Mouse (Mus musculus): Measurements from ENCODE around the gene Gmeb1. TPM values are rescaled to one million over a fixed set of nuclear protein-coding genes. Genes with fewer than 3 reads are reported as not detected.
"Not testable (repeated sequence)": the region's sequence is repeated elsewhere in the genome, so short reads cannot be mapped to it uniquely, and the experiment has no call there.

The Gmeb1 gene
- polyA plus RNA-seq, 1 experiment from 2014 or later: 28.8 TPM

DNA sequence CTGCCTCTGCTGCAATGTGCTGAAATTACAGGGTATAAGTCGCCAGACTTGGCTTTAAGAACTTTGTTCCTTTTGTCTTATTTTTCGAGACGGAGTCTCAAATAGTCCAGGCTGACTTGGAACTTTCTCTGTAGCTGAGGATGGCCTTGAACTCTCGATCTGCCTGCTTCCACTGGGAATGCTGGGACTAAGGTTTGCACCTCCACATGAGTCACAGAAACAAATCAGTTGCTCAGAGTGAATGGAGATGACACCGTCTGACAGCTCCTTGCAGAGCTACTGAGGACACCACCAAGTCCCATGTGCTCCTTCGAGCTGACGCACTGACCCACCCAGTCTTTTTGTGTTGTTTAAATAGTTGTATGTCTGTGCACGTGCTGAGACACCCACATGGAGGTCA, 8.3 kb downstream of the Gmeb1 start:
- Histone ChIP-seq H3K36me3 (peaks cover 40% of the 10 kb centered on the region), H3K27ac (replicated peaks) (peak overlapping the region; percentile 59), H3K9me3 (no peaks in the 10 kb centered on the region), H3K27me3 (replicated peaks) (no peaks in the 10 kb centered on the region), H3K4me2 (no peak overlapping the region), H3K4me1 (peaks cover 24% of the 10 kb centered on the region), H3K4me3 (no peak overlapping the region), H3K9ac (no peak overlapping the region)
- no peak for ATAC-seq (ENCODE audit: extremely low read depth, insufficient number of reproducible peaks, low FRiP score, low TSS enrichment)
- WGBS: 81% methylated on average over 8 of the region's 8 CpGs

DNA sequence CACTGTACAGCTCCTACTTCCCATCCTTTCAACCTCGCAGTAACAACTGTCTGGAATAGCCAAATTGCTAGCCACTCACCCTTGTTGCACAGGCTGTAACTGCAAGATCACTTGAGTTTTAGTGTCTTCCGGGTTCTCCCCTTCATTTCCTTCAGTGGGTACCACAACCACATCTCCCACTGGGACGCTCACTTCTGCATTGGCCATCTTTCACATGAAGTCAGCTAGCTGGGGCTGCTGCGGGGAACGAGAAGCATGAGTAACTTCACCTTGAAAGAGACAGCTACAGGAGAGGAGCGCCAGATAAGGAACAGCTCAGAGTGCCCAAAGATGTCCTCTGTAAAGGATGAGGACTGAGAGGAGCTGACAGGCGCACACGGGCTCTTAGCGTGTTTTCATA, 9.8 kb downstream of the Gmeb1 start:
- Histone ChIP-seq H3K27ac (replicated peaks) (no peak overlapping the region), H3K4me1 (peaks cover 24% of the 10 kb centered on the region), H3K4me3 (no peak overlapping the region), H3K36me3 (peaks cover 53% of the 10 kb centered on the region), H3K4me2 (no peak overlapping the region), H3K9me3 (no peaks in the 10 kb centered on the region), H3K9ac (no peak overlapping the region), H3K27me3 (replicated peaks) (no peaks in the 10 kb centered on the region)
- WGBS: 83% methylated on average over 9 of the region's 9 CpGs
- no peak for ATAC-seq (ENCODE audit: extremely low read depth, insufficient number of reproducible peaks, low FRiP score, low TSS enrichment)

DNA sequence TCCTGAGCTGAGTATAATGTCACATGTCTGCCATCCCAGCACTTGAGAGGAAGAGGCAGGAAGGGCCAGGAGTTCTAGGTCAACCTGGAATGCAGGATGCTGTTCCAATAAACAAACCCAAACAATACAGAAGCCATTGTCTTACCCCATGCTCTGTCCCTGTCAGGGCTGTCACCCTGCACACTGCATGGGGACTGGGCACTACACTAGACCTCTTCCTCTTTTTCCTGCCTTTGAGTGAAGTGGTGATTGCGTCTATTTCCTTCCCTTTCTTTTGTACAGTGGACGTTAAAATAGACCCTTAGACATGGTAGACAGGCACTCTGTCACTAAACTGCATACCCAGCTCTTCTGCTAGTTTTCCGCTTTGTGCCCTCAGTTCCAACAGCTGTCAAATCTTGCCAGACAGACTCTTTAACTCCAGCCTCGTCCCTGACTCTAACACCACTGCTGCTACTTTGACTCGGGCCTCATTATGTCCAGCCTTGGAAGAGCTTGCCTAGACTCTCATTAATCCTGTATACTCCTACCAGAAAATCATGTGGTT, 13.9 kb downstream of the Gmeb1 start:
- Histone ChIP-seq H3K36me3 (peaks cover 92% of the 10 kb centered on the region), H3K4me3 (no peak overlapping the region), H3K4me2 (no peak overlapping the region), H3K9ac (peak overlapping the region; percentile 33; the same call in 1 of the 2 replicates), H3K9me3 (no peaks in the 10 kb centered on the region), H3K4me1 (peaks cover 5% of the 10 kb centered on the region; the same call in 1 of the 2 replicates), H3K27ac (replicated peaks) (peak overlapping the region; percentile 48), H3K27me3 (replicated peaks) (no peaks in the 10 kb centered on the region)
- no peak for ATAC-seq (ENCODE audit: extremely low read depth, insufficient number of reproducible peaks, low FRiP score, low TSS enrichment)
- WGBS: 67% methylated on average over 5 of the region's 5 CpGs

DNA sequence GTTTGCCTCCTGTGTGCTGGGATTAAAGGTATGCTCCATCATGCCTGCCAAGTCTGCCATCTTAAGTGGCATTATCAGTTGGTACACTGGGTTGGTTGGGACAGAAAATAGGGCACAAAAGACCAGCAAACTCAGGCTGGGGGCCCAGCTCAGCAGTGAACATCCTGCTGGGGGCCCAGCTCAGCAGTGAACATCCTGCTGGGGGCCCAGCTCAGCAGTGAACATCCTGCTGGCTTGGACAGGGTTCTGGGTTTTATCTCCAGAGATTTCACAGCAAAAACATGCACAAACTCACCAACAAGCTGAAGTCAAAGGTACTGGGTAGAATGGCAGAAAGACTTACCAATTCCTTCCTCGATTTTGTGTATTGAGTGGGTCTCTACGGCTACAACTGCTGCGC, 15.8 kb downstream of the Gmeb1 start:
- Histone ChIP-seq H3K9me3 (no peaks in the 10 kb centered on the region), H3K4me2 (no peak overlapping the region), H3K27ac (replicated peaks) (peak overlapping the region; percentile 46; the same call in 1 of the 2 replicates), H3K36me3 (peaks cover 94% of the 10 kb centered on the region), H3K9ac (no peak overlapping the region), H3K27me3 (replicated peaks) (no peaks in the 10 kb centered on the region), H3K4me1 (peaks cover 5% of the 10 kb centered on the region; the same call in 1 of the 2 replicates), H3K4me3 (no peak overlapping the region)
- WGBS: 87% methylated on average over 3 of the region's 3 CpGs
- no peak for ATAC-seq (ENCODE audit: extremely low read depth, insufficient number of reproducible peaks, low FRiP score, low TSS enrichment)

DNA sequence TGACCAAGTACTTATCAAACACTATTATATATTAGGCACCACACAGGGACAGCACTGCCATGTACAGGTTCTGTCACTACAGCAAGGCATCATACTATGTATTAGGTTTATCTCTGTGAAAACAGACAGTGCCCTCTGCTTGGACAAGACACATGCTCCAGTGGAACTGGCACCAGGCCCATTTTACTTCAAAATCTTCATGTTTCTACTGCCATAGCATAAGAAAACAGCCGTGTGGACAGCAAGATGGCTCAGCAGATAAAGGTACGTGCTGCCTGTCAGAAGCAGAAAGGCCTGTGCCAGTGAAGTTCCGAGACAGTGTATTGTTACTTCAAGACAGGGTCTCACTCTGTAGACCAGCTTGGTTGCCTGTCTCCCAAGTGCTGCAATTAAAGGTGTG, 20.2 kb downstream of the Gmeb1 start:
- no peak overlapping the region for H3K9ac ChIP-seq
- no peak overlapping the region for H3K4me2 ChIP-seq
- no peak overlapping the region for H3K4me3 ChIP-seq
- no peaks in the 10 kb centered on the region for H3K4me1 ChIP-seq
- H3K36me3 ChIP-seq: peaks cover 98% of the 10 kb centered on the region
- WGBS: 59% methylated on average over 3 of the region's 3 CpGs
- no peaks in the 10 kb centered on the region for H3K27me3 ChIP-seq (replicated peaks)
- H3K9me3 ChIP-seq: no peaks in the 10 kb centered on the region
- no peak for ATAC-seq (ENCODE audit: extremely low read depth, insufficient number of reproducible peaks, low FRiP score, low TSS enrichment)
- H3K27ac ChIP-seq (replicated peaks): no peak overlapping the region

DNA sequence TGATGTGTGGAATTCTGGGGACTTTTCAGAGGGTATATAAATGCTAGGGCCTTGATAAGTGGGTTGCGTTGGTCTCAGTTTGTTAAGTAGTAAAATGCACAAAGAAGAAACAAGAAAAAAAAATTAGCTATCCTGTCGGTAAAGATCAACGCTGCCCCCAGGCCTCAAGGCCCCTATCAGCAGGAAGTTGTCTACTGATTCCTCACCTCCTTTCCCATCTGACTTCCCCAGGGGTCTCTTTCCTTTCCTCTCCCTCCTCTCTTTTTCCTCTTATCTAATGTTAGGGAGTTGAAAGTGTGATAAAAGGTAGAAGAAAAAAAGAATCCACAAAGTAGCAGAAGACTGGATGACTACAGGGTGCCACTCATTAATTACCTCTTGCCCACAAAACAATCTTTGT, 21.0 kb downstream of the Gmeb1 start:
- Histone ChIP-seq H3K9ac (no peak overlapping the region), H3K4me2 (no peak overlapping the region), H3K9me3 (no peaks in the 10 kb centered on the region), H3K4me1 (no peaks in the 10 kb centered on the region), H3K27me3 (replicated peaks) (no peaks in the 10 kb centered on the region), H3K4me3 (no peak overlapping the region), H3K36me3 (peaks cover 99% of the 10 kb centered on the region), H3K27ac (replicated peaks) (0 out of 2 replicates have a peak overlapping the region, but pooled peaks have one; percentile 1)
- ATAC-seq (ENCODE audit: extremely low read depth, insufficient number of reproducible peaks, low FRiP score, low TSS enrichment): no peak
- 54% methylated on average over 3 of the region's 3 CpGs for WGBS

DNA sequence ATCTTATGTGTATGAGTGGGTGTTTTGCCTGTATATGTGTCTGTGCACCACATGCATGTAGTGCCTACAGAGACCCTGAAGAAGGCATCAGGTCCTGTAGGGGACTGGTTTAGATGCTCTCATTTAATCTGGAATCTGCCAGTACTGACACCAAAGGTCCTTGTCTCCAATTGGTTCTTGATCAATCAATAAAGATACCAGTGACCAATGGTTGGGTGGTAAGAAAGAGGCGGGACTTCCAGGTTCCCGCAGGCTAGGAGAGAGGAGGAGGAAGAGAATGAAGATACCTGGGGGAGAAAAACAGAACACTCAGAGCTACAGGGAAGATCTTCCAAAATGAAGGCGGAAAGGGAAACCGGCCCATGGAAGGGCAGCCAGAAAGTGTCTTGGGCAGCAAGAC, 23.0 kb downstream of the Gmeb1 start:
- peaks cover 100% of the 10 kb centered on the region for H3K36me3 ChIP-seq
- H3K4me2 ChIP-seq: no peak overlapping the region
- no peaks in the 10 kb centered on the region for H3K4me1 ChIP-seq
- ATAC-seq (ENCODE audit: extremely low read depth, insufficient number of reproducible peaks, low FRiP score, low TSS enrichment): no peak
- no peak overlapping the region for H3K9ac ChIP-seq
- no peaks in the 10 kb centered on the region for H3K27me3 ChIP-seq (replicated peaks)
- no peaks in the 10 kb centered on the region for H3K9me3 ChIP-seq
- WGBS: 81% methylated on average over 4 of the region's 4 CpGs
- no peak overlapping the region for H3K4me3 ChIP-seq
- H3K27ac ChIP-seq (replicated peaks): no peak overlapping the region

DNA sequence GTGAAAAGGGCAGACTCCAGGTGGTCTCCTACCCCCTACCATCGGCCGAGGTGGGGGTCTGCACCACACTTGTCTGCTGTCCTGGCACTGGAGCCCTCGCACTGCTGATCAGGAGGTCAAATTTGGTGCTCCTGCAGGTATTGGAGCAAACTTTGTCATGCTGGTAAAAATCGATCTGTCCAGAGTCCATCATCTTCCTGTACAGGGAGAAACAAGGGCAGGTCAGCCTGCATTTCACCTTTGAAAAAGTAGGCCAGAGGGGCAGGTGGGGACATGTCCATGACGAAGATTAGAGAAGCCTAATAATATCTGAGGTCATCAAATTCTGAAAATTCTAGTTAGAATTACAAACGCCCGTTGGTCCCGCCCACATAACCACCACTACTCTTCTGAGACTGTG, 26.7 kb downstream of the Gmeb1 start:
- Histone ChIP-seq H3K27ac (replicated peaks) (no peak overlapping the region), H3K27me3 (replicated peaks) (no peaks in the 10 kb centered on the region), H3K4me3 (no peak overlapping the region), H3K4me2 (no peak overlapping the region), H3K36me3 (peaks cover 100% of the 10 kb centered on the region), H3K9me3 (no peaks in the 10 kb centered on the region), H3K9ac (no peak overlapping the region), H3K4me1 (no peaks in the 10 kb centered on the region)
- no peak for ATAC-seq (ENCODE audit: extremely low read depth, insufficient number of reproducible peaks, low FRiP score, low TSS enrichment)
- WGBS: 89% methylated on average over 8 of the region's 8 CpGs

DNA sequence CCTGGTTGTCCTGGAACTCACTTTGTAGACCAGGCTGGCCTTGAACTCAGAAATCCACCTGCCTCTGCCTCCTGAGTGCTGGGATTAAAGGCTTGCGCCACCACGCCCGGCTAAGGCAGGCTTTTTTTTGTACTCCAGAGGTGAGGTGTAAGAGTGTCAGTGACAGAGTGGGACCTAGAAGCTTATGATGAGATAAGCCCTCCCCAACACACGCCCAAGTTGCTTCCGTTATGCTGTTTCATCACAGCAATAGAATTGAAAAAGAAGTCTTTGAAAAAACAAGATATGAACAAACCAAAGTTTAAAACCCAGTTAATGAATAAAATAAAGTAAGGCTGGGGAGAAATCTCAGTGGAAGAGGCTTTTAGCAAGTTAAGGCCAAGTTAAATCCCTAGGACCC, 31.0 kb downstream of the Gmeb1 start:
- no peaks in the 10 kb centered on the region for H3K4me1 ChIP-seq
- ATAC-seq (ENCODE audit: extremely low read depth, insufficient number of reproducible peaks, low FRiP score, low TSS enrichment): no peak
- no peak overlapping the region for H3K9ac ChIP-seq
- peaks cover 98% of the 10 kb centered on the region for H3K36me3 ChIP-seq
- no peaks in the 10 kb centered on the region for H3K9me3 ChIP-seq
- no peak overlapping the region for H3K27ac ChIP-seq (replicated peaks)
- no peak overlapping the region for H3K4me2 ChIP-seq
- 90% methylated on average over 5 of the region's 5 CpGs for WGBS
- no peak overlapping the region for H3K4me3 ChIP-seq
- H3K27me3 ChIP-seq (replicated peaks): no peaks in the 10 kb centered on the region

DNA sequence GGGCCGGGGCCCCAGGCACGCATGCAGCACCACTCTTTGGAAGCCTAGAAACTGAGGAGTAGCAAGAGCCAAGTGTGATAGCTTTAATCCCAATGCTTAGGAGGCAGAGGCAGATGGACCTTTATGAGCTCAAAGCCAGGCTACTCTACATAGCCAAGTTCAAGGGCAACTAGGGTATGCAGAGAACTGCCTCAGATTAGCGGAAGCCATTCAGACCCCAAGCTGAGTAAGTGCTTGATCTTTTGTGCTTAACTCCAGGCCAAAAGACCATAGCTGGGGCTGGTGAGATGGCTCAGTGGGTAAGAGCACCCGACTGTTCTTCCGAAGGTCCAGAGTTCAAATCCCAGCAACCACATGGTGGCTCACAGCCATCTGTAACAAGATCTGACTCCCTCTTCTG, 39.4 kb downstream of the Gmeb1 start:
- not testable (repeated sequence) for ATAC-seq (ENCODE audit: extremely low read depth, insufficient number of reproducible peaks, low FRiP score, low TSS enrichment); H3K4me3 ChIP-seq; H3K4me1 ChIP-seq; H3K9ac ChIP-seq; H3K27me3 ChIP-seq (replicated peaks); H3K27ac ChIP-seq (replicated peaks); H3K4me2 ChIP-seq; H3K9me3 ChIP-seq
- H3K36me3 ChIP-seq: peaks cover 50% of the 10 kb centered on the region
- WGBS: 89% methylated on average over 5 of the region's 5 CpGs

DNA sequence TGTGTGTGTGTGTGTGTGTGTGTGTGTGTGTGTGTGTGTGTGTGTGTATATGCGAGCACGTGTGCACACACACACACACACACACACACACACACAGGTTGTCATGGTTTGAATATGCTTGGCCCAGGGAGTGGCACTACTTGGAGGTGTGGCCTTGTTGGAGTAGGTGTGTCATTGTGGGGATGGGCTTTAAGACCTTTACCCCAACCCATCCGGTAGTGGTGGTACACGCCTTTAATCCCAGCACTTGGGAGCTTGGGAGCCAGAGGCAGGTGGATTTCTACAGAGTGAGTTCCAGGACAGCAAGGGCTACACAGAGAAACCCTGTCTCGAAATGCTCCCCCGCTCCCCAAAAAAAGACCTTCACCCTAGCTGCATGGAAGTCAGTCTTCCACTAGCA, 43.0 kb downstream of the Gmeb1 start:
- H3K4me2 ChIP-seq; H3K4me3 ChIP-seq; H3K27ac ChIP-seq (replicated peaks); H3K4me1 ChIP-seq; ATAC-seq (ENCODE audit: extremely low read depth, insufficient number of reproducible peaks, low FRiP score, low TSS enrichment); H3K27me3 ChIP-seq (replicated peaks); H3K9me3 ChIP-seq; H3K9ac ChIP-seq: not testable (repeated sequence)
- peaks cover 15% of the 10 kb centered on the region for H3K36me3 ChIP-seq
- WGBS: 75% methylated on average over 6 of the region's 6 CpGs

DNA sequence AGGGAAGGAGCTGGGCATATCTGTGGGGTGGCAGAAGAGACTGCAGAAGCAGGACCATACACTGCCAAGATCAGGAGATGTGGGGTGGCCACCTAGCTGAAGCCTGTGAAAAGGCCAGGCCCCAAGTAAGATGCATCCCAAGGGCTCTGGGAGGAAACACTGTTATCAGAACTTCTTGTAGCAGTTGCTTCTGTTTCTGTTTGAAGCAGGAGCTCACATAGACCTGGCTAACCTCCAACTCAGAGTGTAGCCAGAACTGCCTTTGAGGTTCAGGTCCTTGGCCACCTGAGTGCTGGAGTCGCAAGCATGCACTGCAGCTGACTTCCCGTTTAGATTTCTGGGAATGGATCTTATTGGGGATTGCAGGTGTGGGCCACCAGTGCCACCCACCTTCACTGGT, 43.6 kb downstream of the Gmeb1 start:
- Histone ChIP-seq H3K4me2 (no peak overlapping the region), H3K27ac (replicated peaks) (no peak overlapping the region), H3K4me3 (no peak overlapping the region), H3K9ac (no peak overlapping the region), H3K9me3 (no peaks in the 10 kb centered on the region), H3K4me1 (peaks cover 4% of the 10 kb centered on the region; the same call in 1 of the 2 replicates), H3K27me3 (replicated peaks) (no peaks in the 10 kb centered on the region), H3K36me3 (peaks cover 9% of the 10 kb centered on the region)
- no peak for ATAC-seq (ENCODE audit: extremely low read depth, insufficient number of reproducible peaks, low FRiP score, low TSS enrichment)
- 72% methylated on average over 2 of the region's 2 CpGs for WGBS

Measured in heart, embryonic 13.5 days (tissue).